ENCODE assay signal across 7 mouse cellular contexts in the genomic region with DNA sequence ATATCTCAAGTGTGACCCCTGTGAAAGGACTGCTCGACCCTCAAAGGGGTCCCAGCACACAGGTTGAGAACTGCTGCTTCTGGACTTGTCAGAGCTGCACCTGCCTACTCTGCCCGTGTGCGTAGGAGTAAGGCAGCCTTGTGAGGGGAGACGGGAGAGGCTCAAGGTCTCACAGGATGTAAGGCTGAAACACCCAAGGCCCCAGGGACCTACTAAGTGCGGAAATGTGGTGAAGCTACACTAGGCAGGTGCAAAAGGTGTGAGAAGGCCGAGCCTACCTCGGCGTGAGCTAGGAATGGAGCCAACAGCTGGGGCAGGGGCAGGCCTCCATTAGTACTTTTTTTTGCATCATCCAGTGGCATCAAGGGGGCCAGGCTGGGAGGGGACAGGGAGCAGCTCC. TPM values are rescaled to one million over a fixed set of nuclear protein-coding genes. Genes with fewer than 3 reads are reported as not detected.
DNase-seq lines count a peak whose midpoint lies in the region; ATAC-seq and TF ChIP-seq lines count a peak whose summit lies in the region.

No protein-coding gene starts in this region.

- peak overlapping the region; percentile 53 for H3K4me2 ChIP-seq in hindbrain, postnatal 0 days (ENCODE audit: low read depth, low read length)
- H3K4me2 ChIP-seq in midbrain, embryonic 16.5 days (ENCODE audit: low read length), result peak overlapping the region; percentile 43; the same call in 1 of the 2 replicates

- no peak for TF ChIP-seq CTCF in hindbrain, postnatal 0 days (IDR thresholded peaks at IDR 0.05; ENCODE audit: low read depth)

- peak; percentile 66 for ATAC-seq in activated CD4-positive, CD25-positive, alpha-beta regulatory T cell, adult 4 months
- no peak for ATAC-seq in hindbrain, postnatal 0 days
- no peak for ATAC-seq in midbrain, embryonic 16.5 days

- no peaks in the 10 kb centered on the region for H3K4me1 ChIP-seq in hindbrain, postnatal 0 days (ENCODE audit: insufficient read depth, low read length)
- no peaks in the 10 kb centered on the region; the same call in none of the 2 replicates for H3K4me1 ChIP-seq in midbrain, embryonic 16.5 days (ENCODE audit: control insufficient read depth, insufficient read depth, low read length)

- WGBS in hindbrain, postnatal 0 days, result 75% methylated on average over 8 of the region's 8 CpGs
- WGBS in midbrain, embryonic 16.5 days, result 83% methylated on average over 8 of the region's 8 CpGs

- no peaks in the 10 kb centered on the region for H3K9me3 ChIP-seq in hindbrain, postnatal 0 days (ENCODE audit: low read length)
- H3K9me3 ChIP-seq in midbrain, embryonic 16.5 days (replicated peaks; ENCODE audit: control insufficient read depth, low read length, poor library complexity, severe bottlenecking), result no peaks in the 10 kb centered on the region

- peak; percentile 67 for DNase-seq in CD4-positive, CD25-positive, alpha-beta regulatory T cell, adult 2 months (ENCODE audit: low read depth, low spot score)
- no peak for DNase-seq in hindbrain, postnatal 0 days (ENCODE audit: low spot score)
- DNase-seq in adrenal gland, adult 18-20 months (ENCODE audit: low spot score in 2 of 2), result no peak
- no peak for DNase-seq in adrenal gland, adult (ENCODE audit: inconsistent age in 2 of 2, low spot score in 1 of 2)
- DNase-seq in urinary bladder, postnatal 36 days (ENCODE audit: low spot score in 2 of 2), result no peak

- H3K4me3 ChIP-seq in hindbrain, postnatal 0 days (ENCODE audit: low read length), result peak overlapping the region; percentile 38; the same call in 1 of the 2 replicates
- no peak overlapping the region for H3K4me3 ChIP-seq in midbrain, embryonic 16.5 days (ENCODE audit: low read depth, low read length)

- peaks cover 30% of the 10 kb centered on the region for H3K36me3 ChIP-seq in hindbrain, postnatal 0 days (ENCODE audit: insufficient read depth, low read length)
- peaks cover 17% of the 10 kb centered on the region for H3K36me3 ChIP-seq in midbrain, embryonic 16.5 days (ENCODE audit: control insufficient read depth, insufficient read depth, low read length)

- peak overlapping the region; percentile 38; the same call in 1 of the 2 replicates for H3K9ac ChIP-seq in hindbrain, postnatal 0 days (replicated peaks; ENCODE audit: low read length)
- no peak overlapping the region for H3K9ac ChIP-seq in midbrain, embryonic 16.5 days (ENCODE audit: low read depth, low read length)

- no peaks in the 10 kb centered on the region for H3K27me3 ChIP-seq in hindbrain, postnatal 0 days (ENCODE audit: insufficient read depth, low read length)
- no peaks in the 10 kb centered on the region for H3K27me3 ChIP-seq in midbrain, embryonic 16.5 days (ENCODE audit: control insufficient read depth, insufficient read depth, low read depth, low read length)

- no peak overlapping the region; the same call in 1 of the 2 replicates for H3K27ac ChIP-seq in hindbrain, postnatal 0 days
- H3K27ac ChIP-seq in midbrain, embryonic 16.5 days (ENCODE audit: low read length), result no peak overlapping the region

RNA-seq across cellular contexts. Expression of gene Sipa1, which starts 1.2 kb away (rescaled TPM):
- polyA plus RNA-seq in activated CD4-positive, CD25-positive, alpha-beta regulatory T cell, adult 4 months (2017; shearing (Covaris generic)), result 10 to 100 TPM; 22.3 to 22.4 TPM
- 25.6 and 43.2 TPM in 2 replicates for total RNA-seq in hindbrain, postnatal 0 days (2014; rRNA removed)
- 18.7 and 18.8 TPM in 2 replicates for polyA plus RNA-seq in hindbrain, postnatal 0 days (2015; fragmentation: Nextera tagmentation; extraction: Ambion mirVana)
- 17.5 and 17.7 TPM in 2 replicates for polyA plus RNA-seq in midbrain, embryonic 16.5 days (2015; fragmentation: Nextera tagmentation; extraction: Ambion mirVana)
- total RNA-seq in adrenal gland, adult 18-20 months (2021), result 10 to 100 TPM; 41.1 to 45.6 TPM

RNA-seq across cellular contexts. Expression of gene Rela, which starts 25.0 kb away (rescaled TPM):
- 100 to 1,000 TPM in 1 of 2 experiments, 10 to 100 TPM in 1; 96.1 to 107 TPM for polyA plus RNA-seq in activated CD4-positive, CD25-positive, alpha-beta regulatory T cell, adult 4 months (2017; shearing (Covaris generic))
- 40.1 and 40.8 TPM in 2 replicates for total RNA-seq in hindbrain, postnatal 0 days (2014; rRNA removed)
- polyA plus RNA-seq in hindbrain, postnatal 0 days (2015; fragmentation: Nextera tagmentation; extraction: Ambion mirVana), result 30.3 and 33.1 TPM in 2 replicates
- polyA plus RNA-seq in midbrain, embryonic 16.5 days (2015; fragmentation: Nextera tagmentation; extraction: Ambion mirVana), result 30.6 and 37.7 TPM in 2 replicates
- total RNA-seq in adrenal gland, adult 18-20 months (2021), result 10 to 100 TPM; 79.6 to 90.2 TPM

RNA-seq across cellular contexts. Expression of gene Map3k11, which starts 26.2 kb away (rescaled TPM):
- 1 to 10 TPM; 7.8 to 9.2 TPM for polyA plus RNA-seq in activated CD4-positive, CD25-positive, alpha-beta regulatory T cell, adult 4 months (2017; shearing (Covaris generic))
- 20.6 and 20.7 TPM in 2 replicates for total RNA-seq in hindbrain, postnatal 0 days (2014; rRNA removed)
- polyA plus RNA-seq in hindbrain, postnatal 0 days (2015; fragmentation: Nextera tagmentation; extraction: Ambion mirVana), result 10.0 and 10.7 TPM in 2 replicates
- polyA plus RNA-seq in midbrain, embryonic 16.5 days (2015; fragmentation: Nextera tagmentation; extraction: Ambion mirVana), result 9.5 and 12.9 TPM in 2 replicates
- total RNA-seq in adrenal gland, adult 18-20 months (2021), result 10 to 100 TPM; 36.9 to 45.8 TPM

RNA-seq across cellular contexts. Expression of gene Pcnx3, which starts 26.4 kb away (rescaled TPM):
- polyA plus RNA-seq in activated CD4-positive, CD25-positive, alpha-beta regulatory T cell, adult 4 months (2017; shearing (Covaris generic)), result 10 to 100 TPM; 20.6 to 21.7 TPM
- total RNA-seq in hindbrain, postnatal 0 days (2014; rRNA removed), result 75.1 and 97.0 TPM in 2 replicates
- polyA plus RNA-seq in hindbrain, postnatal 0 days (2015; fragmentation: Nextera tagmentation; extraction: Ambion mirVana), result 16.8 and 17.2 TPM in 2 replicates
- 23.9 and 25.3 TPM in 2 replicates for polyA plus RNA-seq in midbrain, embryonic 16.5 days (2015; fragmentation: Nextera tagmentation; extraction: Ambion mirVana)
- 100 to 1,000 TPM in 1 of 2 experiments, 10 to 100 TPM in 1; 84.6 to 103 TPM for total RNA-seq in adrenal gland, adult 18-20 months (2021)

RNA-seq across cellular contexts. Expression of gene Kcnk7, which starts 41.9 kb away (rescaled TPM):
- polyA plus RNA-seq in activated CD4-positive, CD25-positive, alpha-beta regulatory T cell, adult 4 months (2017; shearing (Covaris generic)), result 1 to 10 TPM; 1.5 to 2.8 TPM
- total RNA-seq in hindbrain, postnatal 0 days (2014; rRNA removed), result not detected in 2 replicates
- 0.19 and 0.61 TPM in 2 replicates for polyA plus RNA-seq in hindbrain, postnatal 0 days (2015; fragmentation: Nextera tagmentation; extraction: Ambion mirVana)
- 0.15 TPM in 1 of 2 replicates, not detected in the other for polyA plus RNA-seq in midbrain, embryonic 16.5 days (2015; fragmentation: Nextera tagmentation; extraction: Ambion mirVana)
- not detected for total RNA-seq in adrenal gland, adult 18-20 months (2021)
